Mouse (Mus musculus): Measurements from ENCODE around the gene Psmd13.

DNA sequence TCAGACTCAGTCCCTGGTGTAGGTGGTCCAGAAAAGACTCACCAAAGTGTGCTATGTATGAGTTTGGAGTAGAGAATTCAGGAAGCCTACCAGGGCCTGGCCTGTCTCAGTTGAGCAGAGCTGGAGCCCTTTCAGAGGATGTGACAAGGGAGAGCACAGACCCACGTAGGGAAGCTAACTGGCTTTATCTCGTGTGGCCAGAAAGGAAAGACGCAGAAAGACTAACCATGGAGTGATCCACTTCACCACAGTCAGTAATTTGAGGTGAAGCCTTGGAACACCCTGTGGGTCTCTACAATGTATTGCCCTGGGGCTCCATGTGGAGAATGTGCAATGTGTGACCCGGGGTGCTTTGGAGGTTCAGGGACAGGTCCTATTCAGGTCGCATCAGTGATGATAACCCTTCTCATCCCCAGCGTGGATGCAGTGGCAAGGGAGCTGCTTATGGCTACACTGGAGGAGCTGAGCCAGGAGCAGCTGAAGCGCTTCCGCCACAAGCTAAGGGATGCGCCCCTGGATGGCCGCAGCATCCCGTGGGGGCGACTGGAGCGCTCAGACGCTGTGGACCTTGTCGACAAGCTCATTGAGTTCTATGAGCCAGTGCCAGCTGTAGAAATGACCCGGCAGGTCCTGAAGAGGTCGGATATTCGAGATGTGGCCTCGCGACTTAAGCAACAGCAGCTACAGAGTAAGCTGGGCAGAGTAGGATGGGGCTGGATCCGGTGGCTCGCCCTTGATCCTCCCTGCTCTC, 39.6 kb downstream of the Psmd13 start:
- TF ChIP-seq CTCF (conservative IDR thresholded peaks at IDR 0.05; ENCODE audit: low read length) (no peak), NANOG (IDR thresholded peaks at IDR 0.05; ENCODE audit: borderline replicate concordance, low read length) (no peak), POU5F1 (IDR thresholded peaks at IDR 0.05; ENCODE audit: borderline replicate concordance, low read length) (no peak)

Measured in E14TG2a.4 (cell line).